Mouse (Mus musculus) heart, adult 9 months (tissue): ENCODE measurements at regions not wholly inside any gene's neighbourhood (a gene's known extent, or its start where the extent isn't known, plus 50 kb on each side); places are given as distances from the start of the nearest gene placed in this dataset.

Experiments
- DNase-seq, 2 experiments: peaks; one replicate each; pipeline ENCODE4 v3.0.0; 2022; ENCODE audit warnings: low spot score in 2 of 2

GRCm38 (mm10) chr2:83224018-83224417, 280.6 kb downstream of the Fsip2 start:
- DNase-seq = no peak

GRCm38 (mm10) chr2:83226198-83226597, 282.8 kb downstream of the Fsip2 start:
- DNase-seq = no peak

DNA sequence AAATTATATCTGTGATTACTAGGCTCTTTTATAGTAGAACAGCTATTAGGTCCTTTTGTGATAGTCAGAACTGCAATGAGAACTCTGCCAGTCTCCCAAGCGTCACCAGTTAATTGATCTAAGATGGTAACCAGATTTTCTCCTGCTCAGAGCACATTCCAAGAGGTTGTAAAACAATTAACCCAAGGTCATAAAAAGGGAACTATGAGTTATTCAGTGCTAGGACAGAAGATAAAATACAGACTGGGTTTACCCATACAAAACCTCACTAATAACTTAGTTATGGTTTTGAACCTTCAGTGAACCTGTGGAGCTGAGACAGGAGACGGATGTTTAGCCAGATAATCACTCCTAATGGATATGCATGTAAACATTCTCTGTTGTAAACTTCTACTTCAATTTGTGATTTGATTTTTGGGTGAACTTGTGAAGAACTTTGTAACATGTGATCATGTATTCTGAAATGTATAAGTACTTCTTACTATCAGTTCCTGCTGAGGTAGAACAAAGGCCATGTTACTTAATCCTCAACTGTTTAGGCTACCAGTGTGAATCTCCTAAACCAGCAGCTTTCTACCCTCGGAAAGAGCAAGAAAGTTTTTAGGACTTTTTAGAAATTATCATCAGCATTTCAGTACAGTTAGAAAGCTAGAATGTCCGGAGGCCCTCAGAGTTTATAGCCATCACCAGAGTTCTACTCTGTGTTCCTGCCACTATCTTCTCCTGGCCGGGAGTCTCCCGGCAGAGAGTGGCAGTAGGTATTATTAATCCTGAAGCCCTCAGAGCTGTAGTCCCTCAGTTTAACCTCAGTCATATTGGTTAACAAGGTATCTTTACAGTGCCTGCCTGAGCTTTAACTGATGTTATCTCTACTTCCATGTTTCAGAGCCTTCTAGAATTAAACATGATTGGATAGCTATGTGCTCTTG, 308.0 kb downstream of the Fsip2 start:
- no peak for DNase-seq

DNA sequence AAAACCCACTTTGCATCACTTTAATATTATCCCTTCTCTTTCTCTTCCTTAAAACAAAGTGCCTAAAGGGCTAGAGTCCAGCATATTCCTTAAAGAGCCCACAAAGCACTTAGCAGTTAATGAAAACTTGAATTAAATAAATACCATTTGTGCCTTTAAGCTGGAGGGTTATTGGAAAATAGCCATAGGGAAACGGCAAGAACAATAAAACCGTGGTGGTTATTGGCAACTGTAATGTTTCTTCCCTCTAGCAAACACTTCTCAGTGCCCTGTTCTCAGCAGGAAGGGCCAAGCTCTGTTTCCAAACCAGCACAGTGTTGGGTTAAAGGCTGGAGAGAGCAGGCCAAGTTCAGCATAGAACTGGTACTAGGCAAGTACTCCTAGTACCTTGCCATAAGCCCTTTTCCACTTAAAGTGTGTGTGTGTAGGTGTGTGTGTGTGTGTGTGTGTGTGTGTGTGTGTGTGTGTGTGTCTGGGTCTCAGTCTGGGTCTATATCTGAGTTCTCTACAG, 313.4 kb downstream of the Fsip2 start:
- DNase-seq = no peak

DNA sequence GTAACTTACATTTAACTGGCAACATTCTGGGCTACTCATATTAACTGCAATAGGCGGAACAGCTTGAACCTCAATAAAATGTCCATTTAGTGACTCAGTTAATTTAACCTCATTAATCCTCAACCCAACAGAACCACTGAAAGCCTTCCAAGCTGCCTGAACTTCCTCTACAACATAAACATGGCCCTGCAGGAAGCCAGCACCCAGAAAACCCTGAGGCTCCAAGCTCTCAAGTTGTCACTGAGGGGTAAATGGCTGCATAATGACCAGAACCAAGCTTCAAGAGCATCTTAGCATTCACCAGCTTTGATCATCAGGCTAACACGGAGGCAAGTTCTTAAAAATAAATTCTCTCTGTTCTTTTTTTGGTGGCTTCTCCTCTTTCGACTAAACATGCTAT, 315.2 kb downstream of the Fsip2 start:
- no peak for DNase-seq

GRCm38 (mm10) chr2:83303515-83303914, 340.7 kb upstream of the Zc3h15 start:
- DNase-seq = no peak

DNA sequence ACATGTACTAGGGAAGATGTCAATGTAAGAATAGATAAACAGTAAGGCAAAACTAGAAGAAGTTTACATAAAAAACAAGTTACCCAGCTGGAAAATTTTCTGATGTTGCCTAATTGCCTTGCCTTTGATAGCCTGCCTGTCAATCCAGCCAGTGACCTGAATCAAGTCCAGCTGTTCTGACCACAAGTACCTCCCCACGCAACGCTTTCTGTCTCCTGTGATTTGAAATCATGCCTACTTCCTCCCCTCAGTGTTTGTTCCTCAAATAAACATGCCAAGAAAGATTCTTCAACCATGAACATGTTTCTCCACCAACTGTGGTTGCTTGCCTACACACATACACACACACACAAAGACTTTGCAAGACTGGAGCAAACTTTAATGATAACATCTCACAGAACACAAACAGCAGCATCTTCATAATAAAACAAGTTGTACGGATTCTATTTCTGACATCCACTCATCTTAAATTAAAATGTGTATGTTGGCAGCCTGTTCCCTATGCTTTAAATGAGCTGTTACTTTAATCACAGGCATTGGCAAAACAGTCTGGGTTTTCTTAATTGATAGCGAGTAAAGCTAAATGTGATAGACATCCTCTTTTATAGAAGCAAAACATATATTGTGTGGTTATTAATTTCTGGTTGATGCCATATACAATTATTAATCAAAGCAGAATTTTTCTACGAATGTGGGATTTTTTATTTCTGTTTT, 312.0 kb upstream of the Zc3h15 start:
- no peak for DNase-seq

GRCm38 (mm10) chr2:83332770-83333157, 311.5 kb upstream of the Zc3h15 start:
- no peak for DNase-seq

GRCm38 (mm10) chr2:83337364-83337763, 306.9 kb upstream of the Zc3h15 start:
- DNase-seq = peak in 1 of 2 experiments; percentile 16

DNA sequence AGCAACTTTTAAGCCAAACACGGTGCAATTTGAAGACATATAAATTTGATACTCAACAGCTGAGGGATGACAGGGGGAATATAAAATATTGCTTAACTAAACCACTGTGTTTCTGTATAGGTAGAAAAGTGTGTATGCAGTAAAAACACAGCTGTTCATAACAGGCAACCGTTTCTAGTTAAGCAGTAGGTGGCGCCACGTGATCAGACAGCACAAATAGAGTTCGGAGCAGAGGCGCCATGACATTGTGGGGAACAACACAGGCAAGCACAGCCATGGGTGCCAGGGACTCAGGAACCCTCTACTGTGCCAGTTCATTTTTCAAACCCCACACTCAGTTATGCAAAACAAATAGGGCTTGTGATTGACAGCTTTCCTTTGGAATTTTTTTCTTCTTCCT, 304.1 kb upstream of the Zc3h15 start:
- DNase-seq = no peak
